Mouse (Mus musculus): ENCODE data around the gene Stambpl1.

Stambpl1 gene

DNA sequence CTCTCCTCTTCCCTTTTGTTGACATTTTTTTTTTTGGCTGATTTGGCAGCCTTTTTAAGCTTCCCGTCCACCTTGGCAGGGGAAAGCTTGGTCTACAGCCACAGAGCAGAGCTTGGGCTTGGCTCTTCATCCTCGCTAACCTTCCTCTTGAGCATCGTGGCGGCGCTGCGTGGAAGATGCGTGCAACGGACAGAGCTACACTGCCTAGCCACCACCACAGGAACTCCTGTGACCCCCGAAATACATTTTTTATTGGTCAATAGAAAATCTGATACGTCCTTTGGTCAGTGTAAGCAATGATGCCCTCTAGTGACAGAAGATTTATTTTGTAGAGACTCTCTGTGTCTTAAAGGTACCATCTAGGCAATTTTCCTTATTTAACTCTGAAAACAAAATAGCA lies 92.4 kb downstream of the Stambpl1 start:
- DNase-seq (ENCODE audit: low read depth, low spot score), result no peak

- no peak for DNase-seq (ENCODE audit: low read depth, low spot score)
Measured at GRCm38 (mm10) chr19:34284826-34285225, 92.8 kb downstream of the Stambpl1 start.

- no peak for DNase-seq (ENCODE audit: low read depth, low spot score)
Measured at GRCm38 (mm10) chr19:34287221-34287620, 95.2 kb downstream of the Stambpl1 start.

DNA sequence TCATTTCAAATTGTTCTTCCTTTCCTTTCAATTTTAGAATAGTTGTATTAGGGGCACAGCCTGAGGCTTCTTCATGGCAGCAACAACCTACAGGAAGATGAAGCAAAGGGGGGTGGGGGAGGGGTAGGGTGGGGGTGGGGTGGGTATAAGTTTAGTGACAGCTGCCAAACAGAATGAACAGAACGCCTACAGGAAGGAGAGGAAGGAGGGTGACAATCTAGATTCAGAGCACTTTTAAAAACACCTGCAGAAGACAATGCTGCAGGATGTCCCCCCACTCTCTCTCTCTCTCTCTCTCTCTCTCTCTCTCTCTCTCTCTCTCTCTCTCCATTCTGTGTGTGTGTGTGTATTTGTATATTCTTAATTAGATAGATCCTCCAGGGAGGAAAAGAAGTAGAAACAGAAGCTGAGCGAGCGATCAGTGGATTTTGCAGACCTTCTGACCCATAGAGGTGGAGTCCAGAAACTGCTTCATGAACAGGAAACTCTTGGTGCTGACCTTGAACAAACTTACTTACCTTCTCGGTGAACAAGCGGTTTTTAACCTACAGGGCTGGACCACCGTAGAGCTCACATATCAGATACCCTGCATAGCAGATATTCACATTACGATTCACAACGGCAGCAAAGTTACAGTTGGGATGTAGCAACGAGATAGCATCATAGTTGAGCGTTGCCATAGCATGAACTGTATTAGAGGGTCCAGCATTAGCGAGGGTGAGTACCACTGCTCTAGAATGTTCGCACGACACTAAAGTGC lies 95.8 kb downstream of the Stambpl1 start:
- no peak for DNase-seq (ENCODE audit: low read depth, low spot score)

DNA sequence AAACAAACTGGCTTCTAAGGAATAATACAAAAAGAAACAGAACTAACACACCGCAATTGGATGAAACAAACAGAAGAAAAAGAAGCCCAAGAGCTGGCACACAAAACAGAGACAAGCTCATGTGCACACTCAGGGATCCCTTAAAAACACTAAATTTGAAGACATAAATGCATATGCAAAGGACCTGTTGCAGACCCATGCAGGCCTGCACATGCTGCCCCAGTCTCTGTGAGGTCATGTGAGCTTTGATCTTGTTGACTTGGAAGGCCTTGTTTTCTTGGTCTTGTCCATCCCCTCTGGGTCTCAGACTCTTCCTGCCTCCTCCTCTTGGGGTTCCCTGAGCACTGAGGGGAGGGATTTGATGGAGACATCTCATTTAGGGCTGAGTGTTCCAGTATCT lies 96.7 kb downstream of the Stambpl1 start:
- DNase-seq (ENCODE audit: low read depth, low spot score), result no peak

All from forelimb bud, embryonic 11.5 days (tissue).